Mouse (Mus musculus) testis, postnatal 10 days (tissue): Measurements from ENCODE around the gene Snapc2.

Experiments used
- DNase-seq: peaks from one replicate; pipeline ENCODE4 v3.0.0; 2021; ENCODE audit warnings: low spot score

Snapc2 gene

GRCm38 (mm10) chr8:4265160-4265914 lies 12.5 kb downstream of the Snapc2 start:
- DNase-seq, result no peak

- DNase-seq, result no peak
Observed at GRCm38 (mm10) chr8:4267627-4268026, 14.7 kb downstream of the Snapc2 start.

GRCm38 (mm10) chr8:4269609-4270008 lies 16.7 kb downstream of the Snapc2 start:
- no peak for DNase-seq

GRCm38 (mm10) chr8:4275275-4276110 lies 22.6 kb downstream of the Snapc2 start, which contains the start of gene Timm44:
Gene Timm44 (minus strand): TSS chr8:4275913.
- peak; percentile 97 for DNase-seq

- DNase-seq, result no peak
Observed at GRCm38 (mm10) chr8:4276111-4276465, 23.2 kb downstream of the Snapc2 start.

- DNase-seq, result no peak
Observed at GRCm38 (mm10) chr8:4292738-4293137, 39.9 kb downstream of the Snapc2 start.

GRCm38 (mm10) chr8:4297822-4298221 lies 44.9 kb downstream of the Snapc2 start:
- DNase-seq, result no peak

- DNase-seq, result no peak
Observed at GRCm38 (mm10) chr8:4304124-4304547, 51.3 kb downstream of the Snapc2 start.
